Mouse (Mus musculus) ES-E14 (cell line): ENCODE results near the gene Axin1. TPM values are rescaled to one million over a fixed set of nuclear protein-coding genes. Genes with fewer than 3 reads are reported as not detected.

ENCODE experiments used
- DNase-seq: peaks from one replicate; pipeline ENCODE4 v3.0.0-alpha.2; 2013; ENCODE audit warnings: low read depth, low spot score
- H3K27ac ChIP-seq: 2 replicates; pipeline ENCODE4 v1.5.1; 2012; ENCODE audit warnings: low read depth, mild to moderate bottlenecking, low read length, moderate library complexity, mixed read lengths; ENCODE audit not compliant: poor library complexity, insufficient read depth, severe bottlenecking
- H3K36me3 ChIP-seq: 2 replicates; pipeline ENCODE4 v1.6.1; 2012; ENCODE audit warnings: mild to moderate bottlenecking, low read length, moderate library complexity, mixed read lengths; ENCODE audit not compliant: control insufficient read depth, poor library complexity, insufficient read depth, severe bottlenecking
- H3K4me1 ChIP-seq, 2 experiments: fragments of 150-350 bp in 1 of 2; sonication (generic) in 1 of 2; 2 replicates each; pipeline ENCODE4 v1.6.1; 2012; ENCODE audit warnings: low read length in 2 of 2, mild to moderate bottlenecking in 1 of 2, mixed read lengths in 1 of 2; ENCODE audit not compliant: control insufficient read depth in 2 of 2, insufficient read depth in 2 of 2, poor library complexity in 1 of 2
- H3K4me3 ChIP-seq, 2 experiments: fragments of 150-350 bp in 1 of 2; sonication (generic) in 1 of 2; 2 replicates each; pipeline ENCODE4 v1.5.1; 2012; ENCODE audit warnings: low read length in 2 of 2, low read depth in 1 of 2, mild to moderate bottlenecking in 1 of 2, mixed read lengths in 1 of 2; ENCODE audit not compliant: insufficient read depth in 1 of 2, poor library complexity in 1 of 2, severe bottlenecking in 1 of 2
- H3K9ac ChIP-seq: 2 replicates; pipeline ENCODE4 v1.6.1; 2012; ENCODE audit warnings: low read depth, mild to moderate bottlenecking, low read length, mixed read lengths; ENCODE audit not compliant: poor library complexity, insufficient read depth, severe bottlenecking
- H3K9me3 ChIP-seq: fragments of 150-350 bp; sonication (generic); 2 replicates; pipeline ENCODE4 v1.6.1; 2012; ENCODE audit warnings: low read depth, mild to moderate bottlenecking, low read length; ENCODE audit not compliant: control insufficient read depth, insufficient read depth
- CHD2 ChIP-seq: IDR thresholded peaks from 2 replicates; pipeline ENCODE4 v1.6.1; 2014; ENCODE audit warnings: mild to moderate bottlenecking, low read depth, low read length, inconsistent platforms
- HCFC1 ChIP-seq: IDR thresholded peaks from 2 replicates; pipeline ENCODE4 v1.6.1; 2012; ENCODE audit warnings: low read length, inconsistent platforms, borderline replicate concordance; ENCODE audit not compliant: insufficient read depth
- MAFK ChIP-seq: IDR thresholded peaks from 2 replicates; pipeline ENCODE4 v1.6.1; 2014; ENCODE audit warnings: mild to moderate bottlenecking, low read depth, low read length, inconsistent platforms; ENCODE audit not compliant: insufficient read depth
- ZC3H11A ChIP-seq: IDR thresholded peaks from 2 replicates; pipeline ENCODE4 v1.6.1; 2012; ENCODE audit warnings: low read depth, mild to moderate bottlenecking, inconsistent platforms, low read length, borderline replicate concordance
- ZNF384 ChIP-seq: IDR thresholded peaks from 2 replicates; pipeline ENCODE4 v1.6.1; 2012; ENCODE audit warnings: low read depth, low read length, inconsistent platforms
- in situ Hi-C, 2 experiments: fragments of 600-800 bp; cut with MboI; formaldehyde crosslinking; loops; one replicate each; pipeline ENCODE4 v1.15.1; 2025; ENCODE audit warnings: low sequenced_read_pairs in 2 of 2, inconsistent platforms in 1 of 2; ENCODE audit not compliant: unreplicated experiment in 2 of 2
- total RNA-seq: library from RNA; depleted of rRNA; stranded (reverse); fragments of 300-350 nt; gene quantifications from 2 replicates; pipeline ENCODE4 v1.2.3, GENCODE M21; 2012

Axin1 gene
- total RNA-seq, 1 experiment: 33.6 TPM

GRCm38 (mm10) chr17:26123267-26123684 is 15.2 kb upstream of the Axin1 start, which contains the start of gene Mrpl28:
Mrpl28 (plus strand) TSS chr17:26123500.
- TF ChIP-seq CHD2 (peak; percentile 88; the same call in 1 of the 2 replicates), MAFK (no peak), ZNF384 (peak; percentile 71; the same call in 1 of the 2 replicates), ZC3H11A (no peak), HCFC1 (peak; percentile 73; the same call in 1 of the 2 replicates)
- Histone ChIP-seq H3K36me3 (peaks cover 63% of the 10 kb centered on the region), H3K4me3 (peak within 1 kb of the TSS; percentile 90 to 92), H3K9ac (peak within 1 kb of the TSS; percentile 88), H3K27ac (peak within 1 kb of the TSS; percentile 24), H3K9me3 (no peaks in the 10 kb centered on the region), H3K4me1 (peaks cover 0 to 18% of the 10 kb centered on the region in 2 experiments; a peak in 1 of 4 replicates)
- peak; percentile 98 for DNase-seq
- in situ Hi-C loops: no loop called here

GRCm38 (mm10) chr17:26124560-26124959 is 13.9 kb upstream of the Axin1 start:
- H3K27ac ChIP-seq: no peak overlapping the region
- peak overlapping the region; percentile 90 to 92 for H3K4me3 ChIP-seq
- peak overlapping the region; percentile 88 for H3K9ac ChIP-seq
- DNase-seq: no peak
- in situ Hi-C loops: no loop called here
- H3K36me3 ChIP-seq: peaks cover 59% of the 10 kb centered on the region
- TF ChIP-seq CHD2 (no peak), MAFK (no peak), HCFC1 (no peak), ZC3H11A (no peak), ZNF384 (no peak)
- H3K9me3 ChIP-seq: no peaks in the 10 kb centered on the region
- H3K4me1 ChIP-seq: peaks cover 0 to 16% of the 10 kb centered on the region in 2 experiments; a peak in 1 of 4 replicates

- H3K9me3 ChIP-seq: no peaks in the 10 kb centered on the region
- no peak overlapping the region for H3K9ac ChIP-seq
- in situ Hi-C loops: no loop called here
- H3K36me3 ChIP-seq: peaks cover 57% of the 10 kb centered on the region
- peaks cover 0 to 12% of the 10 kb centered on the region in 2 experiments; a peak in 1 of 4 replicates for H3K4me1 ChIP-seq
- no peak for TF ChIP-seq ZNF384
- no peak for TF ChIP-seq HCFC1
- TF ChIP-seq MAFK: no peak
- TF ChIP-seq CHD2: no peak
- TF ChIP-seq ZC3H11A: no peak
- H3K27ac ChIP-seq: no peak overlapping the region
- H3K4me3 ChIP-seq: no peak overlapping the region
- DNase-seq: no peak
These were observed 13.3 kb upstream of the Axin1 start for GRCm38 (mm10) chr17:26125226-26125625.

GRCm38 (mm10) chr17:26131062-26131732 is 7.3 kb upstream of the Axin1 start:
- no peak for DNase-seq
- Histone ChIP-seq H3K4me3 (peak overlapping the region; percentile 32 to 37; a peak in 3 of 4 replicates), H3K9me3 (no peaks in the 10 kb centered on the region), H3K27ac (no peak overlapping the region), H3K36me3 (peaks cover 21% of the 10 kb centered on the region), H3K4me1 (peaks cover 0 to 2% of the 10 kb centered on the region in 2 experiments; a peak in 1 of 4 replicates), H3K9ac (peak overlapping the region; percentile 0)
- TF ChIP-seq CHD2: no peak
- TF ChIP-seq HCFC1: no peak
- no peak for TF ChIP-seq ZC3H11A
- TF ChIP-seq ZNF384: no peak
- TF ChIP-seq MAFK: no peak
- in situ Hi-C loops: no loop called here
